Mouse (Mus musculus) cerebellum, postnatal 10 days (tissue): Measurements from ENCODE around the gene Wdr45.

Experiments used
- DNase-seq, 2 experiments: peaks; one replicate each; pipeline ENCODE4 v3.0.0; 2021; ENCODE audit warnings: mixed read lengths in 2 of 2

Gene Wdr45

GRCm38 (mm10) chrX:7721514-7722281 is 7.6 kb downstream of the Wdr45 start, which contains the start of gene Gm45208:
Gm45208 (plus strand) TSS chrX:7722245.
- peak; percentile 71 to 78 for DNase-seq

- no peak for DNase-seq
These were observed 8.1 kb downstream of the Wdr45 start for GRCm38 (mm10) chrX:7722282-7722611.

- no peak for DNase-seq
These were observed 8.6 kb downstream of the Wdr45 start for GRCm38 (mm10) chrX:7722691-7723090.

- DNase-seq: no peak
These were observed 10.0 kb downstream of the Wdr45 start for GRCm38 (mm10) chrX:7724135-7724534.

GRCm38 (mm10) chrX:7725841-7726240 is 11.7 kb downstream of the Wdr45 start:
- DNase-seq: no peak

GRCm38 (mm10) chrX:7727176-7727575 is 13.0 kb downstream of the Wdr45 start:
- DNase-seq: no peak

GRCm38 (mm10) chrX:7728215-7728921 is 14.2 kb downstream of the Wdr45 start, which contains the start of gene Praf2:
Praf2 (plus strand) TSS chrX:7728439.
- DNase-seq: peak; percentile 79 to 83

GRCm38 (mm10) chrX:7728922-7729265 is 14.8 kb downstream of the Wdr45 start:
- DNase-seq: no peak

GRCm38 (mm10) chrX:7733571-7734156 is 19.5 kb downstream of the Wdr45 start:
- peak; percentile 81 for DNase-seq

- peak; percentile 79 to 85 for DNase-seq
These were observed 25.4 kb downstream of the Wdr45 start for GRCm38 (mm10) chrX:7739336-7740081.

- no peak for DNase-seq
These were observed 26.1 kb downstream of the Wdr45 start for GRCm38 (mm10) chrX:7740082-7740819.

GRCm38 (mm10) chrX:7741103-7741502 is 27.0 kb downstream of the Wdr45 start:
- DNase-seq: no peak

- no peak for DNase-seq
These were observed 29.3 kb downstream of the Wdr45 start for GRCm38 (mm10) chrX:7743470-7743869.

GRCm38 (mm10) chrX:7744940-7745339 is 30.8 kb downstream of the Wdr45 start:
- no peak for DNase-seq

GRCm38 (mm10) chrX:7745429-7745828 is 31.3 kb downstream of the Wdr45 start:
- no peak for DNase-seq

- peak; percentile 86 to 93 for DNase-seq
These were observed 36.4 kb downstream of the Wdr45 start, which contains the start of gene Ccdc120 for GRCm38 (mm10) chrX:7750432-7751116. Ccdc120 (minus strand) TSS chrX:7750905.

- peak in 1 of 2 experiments; percentile 59 for DNase-seq
These were observed 39.5 kb downstream of the Wdr45 start for GRCm38 (mm10) chrX:7753627-7754026.

GRCm38 (mm10) chrX:7762137-7762920 is 48.2 kb downstream of the Wdr45 start, which contains the start of gene Tfe3:
Tfe3 (plus strand) TSS chrX:7762560.
- peak; percentile 92 to 96 for DNase-seq

GRCm38 (mm10) chrX:7762921-7763197 is 48.7 kb downstream of the Wdr45 start:
- DNase-seq: no peak

- DNase-seq: peak; percentile 14 to 26
These were observed 49.7 kb downstream of the Wdr45 start for GRCm38 (mm10) chrX:7763631-7764393.
